Mouse (Mus musculus) forebrain, embryonic 15.5 days (tissue): Measurements from ENCODE around the gene Kat6b. TPM values are rescaled to one million over a fixed set of nuclear protein-coding genes. Genes with fewer than 3 reads are reported as not detected.

ENCODE experiments used
- ATAC-seq: fragments of 200-750 bp; cut with Nextera tagmentation; replicated peaks from 2 replicates; pipeline ENCODE4 v1.8.0; 2017; ENCODE audit warnings: mild to moderate bottlenecking, moderate TSS enrichment, moderate library complexity
- H3K27ac ChIP-seq: fragments of 300-500 bp; sonication (generic); replicated peaks from 2 replicates; pipeline ENCODE4 v1.5.1; 2015; ENCODE audit warnings: mild to moderate bottlenecking, inconsistent platforms
- H3K27me3 ChIP-seq: fragments of 300-500 bp; sonication (generic); 2 replicates; pipeline ENCODE4 v1.6.1; 2015; ENCODE audit warnings: inconsistent platforms
- H3K36me3 ChIP-seq: fragments of 300-500 bp; sonication (generic); 2 replicates; pipeline ENCODE4 v1.6.1; 2015; ENCODE audit warnings: mild to moderate bottlenecking, inconsistent platforms
- H3K4me1 ChIP-seq: fragments of 300-500 bp; sonication (generic); 2 replicates; pipeline ENCODE4 v1.6.1; 2015; ENCODE audit warnings: inconsistent platforms
- H3K4me2 ChIP-seq: fragments of 300-500 bp; sonication (generic); replicated peaks from 2 replicates; pipeline ENCODE4 v1.6.1; 2015; ENCODE audit warnings: mild to moderate bottlenecking, inconsistent platforms
- H3K4me3 ChIP-seq: fragments of 300-500 bp; sonication (generic); 2 replicates; pipeline ENCODE4 v1.5.1; 2015; ENCODE audit warnings: mild to moderate bottlenecking, inconsistent platforms
- H3K9ac ChIP-seq: fragments of 300-500 bp; sonication (generic); replicated peaks from 2 replicates; pipeline ENCODE4 v1.6.1; 2015; ENCODE audit warnings: mild to moderate bottlenecking, inconsistent platforms
- H3K9me3 ChIP-seq: fragments of 300-500 bp; sonication (generic); 2 replicates; pipeline ENCODE4 v1.6.1; 2016; ENCODE audit warnings: inconsistent platforms
- whole genome bisulfite sequencing: fragments of 180-500 bp; shearing (Covaris S2); methylation state at CpG from one replicate; pipeline ENCODE4 v1.1.7; 2015; ENCODE audit warnings: mixed read lengths; 5-methylcytosine and 5-hydroxymethylcytosine counted together
- polyA plus RNA-seq: library from polyadenylated mRNA; unstranded; fragments of >200 nt; fragmentation: Nextera tagmentation; extraction: Ambion mirVana; gene quantifications from 2 replicates; pipeline ENCODE4 v1.2.1, GENCODE M21; 2015

Gene Kat6b
- polyA plus RNA-seq, 1 experiment from 2014 or later: 29.5 TPM

- Histone ChIP-seq H3K9me3 (no peaks in the 10 kb centered on the region), H3K9ac (no peak overlapping the region), H3K27ac (no peak overlapping the region), H3K4me3 (no peak overlapping the region), H3K4me2 (no peak overlapping the region), H3K27me3 (no peaks in the 10 kb centered on the region), H3K36me3 (no peaks in the 10 kb centered on the region), H3K4me1 (peaks cover 8% of the 10 kb centered on the region)
- WGBS: 39% methylated on average over 17 of the region's 17 CpGs
- ATAC-seq: 0 out of 2 replicates have a peak, but pooled peaks have one; percentile 38
These were observed 238.6 kb downstream of the Kat6b start for GRCm38 (mm10) chr14:21719646-21720383.

- WGBS: 88% methylated on average over 4 of the region's 4 CpGs
These were observed 239.4 kb downstream of the Kat6b start for GRCm38 (mm10) chr14:21720430-21721205.

More at GRCm38 (mm10) chr14:21720430-21721205, 239.4 kb downstream of the Kat6b start:
- no peak overlapping the region for H3K4me3 ChIP-seq
- no peak overlapping the region for H3K9ac ChIP-seq
- no peaks in the 10 kb centered on the region for H3K36me3 ChIP-seq
- no peaks in the 10 kb centered on the region for H3K9me3 ChIP-seq
- no peak overlapping the region for H3K4me2 ChIP-seq
- H3K27ac ChIP-seq: no peak overlapping the region
- peaks cover 8% of the 10 kb centered on the region for H3K4me1 ChIP-seq
- no peaks in the 10 kb centered on the region for H3K27me3 ChIP-seq
- ATAC-seq: no peak

Other genes starting within 250 kb of the Kat6b start
- gene Dupd1, start 233.1 kb downstream of the Kat6b start, polyA plus RNA-seq: 0.22 TPM in 1 of 2 replicates, not detected in the other